Mouse (Mus musculus) C2C12 (cell line): Measurements from ENCODE around the gene Elp5. TPM values are rescaled to one million over a fixed set of nuclear protein-coding genes. Genes with fewer than 3 reads are reported as not detected.
"Not testable (repeated sequence)": the region's sequence is repeated elsewhere in the genome, so short reads cannot be mapped to it uniquely, and the experiment has no call there.

ENCODE experiments used
- H3K27me3 ChIP-seq: one replicate; pipeline ENCODE4 v1.6.1; 2011; ENCODE audit not compliant: control insufficient read depth, insufficient read depth, insufficient read length
- H3K36me3 ChIP-seq: one replicate; pipeline ENCODE4 v1.6.1; 2011; ENCODE audit not compliant: control insufficient read depth, insufficient read depth
- H3K4me3 ChIP-seq: one replicate; pipeline ENCODE4 v1.5.1; 2011; ENCODE audit warnings: mild to moderate bottlenecking, control low read depth; ENCODE audit not compliant: poor library complexity, insufficient read depth, severe bottlenecking
- H3K79me2 ChIP-seq: one replicate; pipeline ENCODE4 v1.6.1; 2011; ENCODE audit not compliant: control insufficient read depth, insufficient read depth
- H3K79me3 ChIP-seq: one replicate; pipeline ENCODE4 v1.6.1; 2011; ENCODE audit warnings: low read depth, control low read depth
- H3ac ChIP-seq: one replicate; pipeline ENCODE3; 2011; ENCODE audit warnings: low read depth; ENCODE audit not compliant: control insufficient read depth, insufficient read length
- CEBPB ChIP-seq: IDR thresholded peaks from one replicate; pipeline ENCODE4 v1.6.1; 2011; ENCODE audit warnings: low read depth, mild to moderate bottlenecking, control low read depth, moderate library complexity
- CTCF ChIP-seq: IDR thresholded peaks from one replicate; pipeline ENCODE4 v1.5.1; 2011; ENCODE audit not compliant: control insufficient read depth, insufficient read depth, insufficient read length
- FOSL1 ChIP-seq: IDR thresholded peaks from one replicate; pipeline ENCODE4 v1.8.0; 2011; ENCODE audit warnings: mild to moderate bottlenecking, low read length; ENCODE audit not compliant: poor library complexity, insufficient read depth, severe bottlenecking
- MAX ChIP-seq: IDR thresholded peaks from one replicate; pipeline ENCODE4 v1.6.1; 2011; ENCODE audit warnings: mild to moderate bottlenecking, control low read depth
- MYOD1 ChIP-seq: IDR thresholded peaks from one replicate; pipeline ENCODE4 v1.6.1; 2011; ENCODE audit warnings: low read depth; ENCODE audit not compliant: control insufficient read depth, insufficient read length
- MYOG ChIP-seq: IDR thresholded peaks from one replicate; pipeline ENCODE4 v1.6.1; 2011; ENCODE audit not compliant: control insufficient read depth, insufficient read length; ENCODE audit errors: extremely low read depth
- USF1 ChIP-seq: IDR thresholded peaks from one replicate; pipeline ENCODE4 v1.6.1; 2011; ENCODE audit warnings: low read depth, mild to moderate bottlenecking, control low read depth, moderate library complexity
- polyA plus RNA-seq: library from polyadenylated mRNA; unstranded; fragments of >200 nt; fragmentation: generic; extraction: Trizol; gene quantifications from one replicate; pipeline ENCODE4 v1.2.1, GENCODE M21; 2012; ENCODE audit warnings: missing spikeins

The Elp5 gene
- polyA plus RNA-seq, 1 experiment = 111 TPM

DNA sequence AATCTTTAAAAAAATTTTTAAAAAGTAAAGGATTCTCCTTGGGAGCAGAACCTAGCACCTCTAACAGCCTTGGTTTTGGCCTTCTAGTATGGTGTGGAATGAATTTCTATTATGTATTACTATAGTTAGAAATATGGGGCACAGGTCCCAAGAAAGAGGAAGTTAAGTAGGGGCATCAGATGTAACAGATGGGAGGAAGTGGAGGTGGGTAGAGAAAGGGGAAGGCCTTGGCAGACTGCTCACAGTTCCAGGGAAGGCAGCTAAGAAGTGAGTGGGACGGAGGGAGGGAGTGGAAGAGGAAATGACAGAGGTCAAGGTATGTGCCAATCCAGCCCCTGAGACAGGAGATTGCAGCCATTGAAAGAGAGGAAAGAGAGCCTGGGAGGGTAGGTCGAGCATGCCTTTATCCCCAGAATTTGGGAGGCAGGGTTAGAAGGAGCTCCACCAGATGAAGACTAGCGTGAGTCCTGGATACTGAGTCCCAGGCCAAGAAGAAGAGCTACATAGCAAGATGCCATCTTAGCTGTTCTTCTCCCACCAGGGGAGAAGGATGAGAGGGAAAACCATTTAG lies 51.3 kb downstream of the Elp5 start:
- no peak overlapping the region for H3K4me3 ChIP-seq
- no peaks in the 10 kb centered on the region for H3K79me3 ChIP-seq
- no peak overlapping the region for H3ac ChIP-seq
- H3K79me2 ChIP-seq = no peaks in the 10 kb centered on the region
- TF ChIP-seq MYOG (no peak), CEBPB (no peak), FOSL1 (no peak), MAX (no peak), CTCF (no peak), USF1 (no peak), MYOD1 (no peak)
- no peaks in the 10 kb centered on the region for H3K36me3 ChIP-seq
- peaks cover 9% of the 10 kb centered on the region for H3K27me3 ChIP-seq

DNA sequence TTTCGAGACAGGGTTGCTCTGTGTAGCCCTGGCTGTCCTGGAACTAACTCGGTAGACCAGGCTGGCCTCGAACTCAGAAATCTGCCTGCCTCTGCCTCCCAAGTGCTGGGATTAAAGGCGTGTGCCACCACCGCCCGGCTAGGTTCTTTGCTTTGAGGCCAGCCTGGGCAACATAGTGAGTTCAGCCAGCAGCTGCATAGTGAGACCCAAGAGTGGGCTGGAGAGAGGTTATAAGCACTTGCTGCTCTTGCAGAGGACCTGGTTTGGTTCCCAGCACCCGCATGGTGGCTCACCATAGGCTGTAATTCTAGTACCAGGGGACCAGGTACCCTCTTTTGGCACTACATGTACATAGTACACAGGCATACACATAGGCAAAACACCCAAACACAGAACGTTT lies 52.1 kb downstream of the Elp5 start:
- not testable (repeated sequence) for H3ac ChIP-seq, H3K79me3 ChIP-seq, H3K4me3 ChIP-seq, H3K27me3 ChIP-seq, H3K36me3 ChIP-seq, H3K79me2 ChIP-seq

DNA sequence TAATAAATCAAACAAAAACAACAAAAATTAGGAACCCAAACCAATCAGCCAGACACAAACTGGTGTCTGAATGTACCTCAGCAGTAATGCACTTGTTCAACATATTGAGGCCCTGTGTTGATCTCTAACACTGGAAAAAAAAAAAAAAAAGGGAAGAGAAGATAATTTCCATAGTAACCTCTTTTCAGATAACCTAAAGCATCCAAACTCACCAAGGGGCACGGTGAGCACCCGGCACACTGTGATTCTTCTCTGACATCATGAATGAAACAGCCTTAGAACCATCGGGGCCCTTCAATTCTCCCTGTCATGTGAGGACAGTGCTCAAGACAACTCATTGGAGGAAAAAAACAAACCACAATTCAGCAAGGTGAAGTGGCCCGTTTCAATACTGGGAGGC lies 52.6 kb downstream of the Elp5 start:
- H3ac ChIP-seq = no peak overlapping the region
- H3K27me3 ChIP-seq = no peaks in the 10 kb centered on the region
- no peak for TF ChIP-seq MYOG
- TF ChIP-seq MYOD1 = no peak
- TF ChIP-seq MAX = no peak
- TF ChIP-seq CEBPB = no peak
- TF ChIP-seq FOSL1 = no peak
- no peak for TF ChIP-seq USF1
- no peak for TF ChIP-seq CTCF
- no peaks in the 10 kb centered on the region for H3K36me3 ChIP-seq
- no peaks in the 10 kb centered on the region for H3K79me3 ChIP-seq
- H3K4me3 ChIP-seq = no peak overlapping the region
- H3K79me2 ChIP-seq = no peaks in the 10 kb centered on the region

DNA sequence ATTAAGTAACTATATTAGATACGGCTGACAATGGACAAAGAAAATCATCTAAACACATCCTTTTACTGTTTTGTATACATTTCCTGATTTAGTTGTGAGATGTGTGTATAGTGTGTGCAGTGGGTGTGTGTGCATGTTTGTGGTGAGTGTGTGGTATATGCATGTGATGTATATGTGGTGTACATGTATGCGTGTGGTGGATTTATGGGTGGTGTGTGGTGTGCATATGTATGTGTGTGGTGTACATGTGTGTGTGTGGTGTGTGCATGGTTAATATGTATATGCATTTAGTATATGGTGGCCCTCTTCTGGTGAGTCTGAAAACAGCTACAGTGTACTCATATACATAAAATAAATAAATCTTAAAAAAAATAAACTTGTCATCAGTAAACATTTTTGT lies 54.8 kb downstream of the Elp5 start:
- H3K4me3 ChIP-seq = no peak overlapping the region
- no peaks in the 10 kb centered on the region for H3K79me3 ChIP-seq
- H3K79me2 ChIP-seq = peaks cover under 1% of the 10 kb centered on the region
- no peaks in the 10 kb centered on the region for H3K27me3 ChIP-seq
- no peaks in the 10 kb centered on the region for H3K36me3 ChIP-seq
- no peak overlapping the region for H3ac ChIP-seq
- TF ChIP-seq MYOD1 (no peak), CEBPB (no peak), FOSL1 (no peak), MAX (no peak), MYOG (no peak), USF1 (no peak), CTCF (no peak)

DNA sequence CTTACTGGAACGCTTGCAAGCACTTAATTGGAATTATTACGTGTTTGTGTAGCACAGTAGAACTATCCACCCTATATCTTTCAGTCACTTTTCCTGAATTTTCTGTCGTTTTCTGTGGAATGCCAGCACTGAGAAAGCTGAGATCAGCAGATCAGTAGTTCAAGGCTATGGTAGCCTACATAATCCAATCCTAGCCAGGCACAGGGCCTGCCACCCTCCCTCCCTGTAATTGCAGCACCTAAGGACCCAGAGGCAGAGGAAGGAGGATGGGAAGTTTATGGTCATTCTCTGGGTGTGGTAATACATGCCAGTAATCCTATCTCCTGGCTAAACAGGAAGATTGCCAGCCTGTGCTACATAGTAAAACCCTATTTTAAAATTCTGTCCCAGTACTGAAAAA lies 59.5 kb downstream of the Elp5 start:
- H3K27me3 ChIP-seq = no peaks in the 10 kb centered on the region
- H3K79me3 ChIP-seq = peaks cover 29% of the 10 kb centered on the region
- TF ChIP-seq CTCF (no peak), CEBPB (no peak), MAX (no peak), MYOD1 (no peak), MYOG (no peak), FOSL1 (no peak), USF1 (no peak)
- no peak overlapping the region for H3K4me3 ChIP-seq
- peaks cover 39% of the 10 kb centered on the region for H3K79me2 ChIP-seq
- peaks cover 24% of the 10 kb centered on the region for H3K36me3 ChIP-seq
- peak overlapping the region; percentile 30 for H3ac ChIP-seq

- peaks cover 45% of the 10 kb centered on the region for H3K79me2 ChIP-seq
- H3K79me3 ChIP-seq = peaks cover 35% of the 10 kb centered on the region
- no peak for TF ChIP-seq FOSL1
- no peak for TF ChIP-seq MYOG
- TF ChIP-seq USF1 = no peak
- no peak for TF ChIP-seq CTCF
- TF ChIP-seq MYOD1 = no peak
- TF ChIP-seq MAX = no peak
- no peak for TF ChIP-seq CEBPB
- H3K27me3 ChIP-seq = no peaks in the 10 kb centered on the region
- peaks cover 30% of the 10 kb centered on the region for H3K36me3 ChIP-seq
- H3K4me3 ChIP-seq = peak overlapping the region; percentile 45
- peak overlapping the region; percentile 84 for H3ac ChIP-seq
These were observed 60.1 kb downstream of the Elp5 start for GRCm38 (mm10) chr11:69922012-69922756.
